27 mouse cellular contexts compared by ENCODE assay signal in genomic region chr2:109137276-109137675, GRCm38 (mm10).
A peak's percentile ranks its signal among the peaks of the same experiment; 100 is the strongest.
DNase-seq lines count a peak whose midpoint lies in the region; ATAC-seq lines count a peak whose summit lies in the region.
"Had no signal": no experiment of that assay in that cellular context is flagged by ENCODE, and none has a peak within 500 bp of the region (broad histone marks: within the 10 kb centered on the region; RNA-seq: fewer than 3 reads in every experiment).

No protein-coding gene starts in this region.

- H3K4me1 ChIP-seq in embryonic facial prominence, embryonic 14.5 days (ENCODE audit: control insufficient read depth, insufficient read depth, low read length) = no peaks in the 10 kb centered on the region
- no peaks in the 10 kb centered on the region for H3K4me1 ChIP-seq in embryonic facial prominence, embryonic 10.5 days
- H3K4me1 ChIP-seq: intestine, embryonic 15.5 days; limb, embryonic 12.5 days; megakaryocyte, embryonic 14.5 days; neural tube, embryonic 13.5 days had no signal

- peak; percentile 5 for DNase-seq in embryonic facial prominence, embryonic 14.5 days (ENCODE audit: low spot score)
- DNase-seq in embryonic facial prominence, embryonic 10.5 days (ENCODE audit: low spot score) = no peak
- DNase-seq in retina, postnatal 1 day = peak; percentile 9
- no peak for DNase-seq in retina, embryonic 14.5 days (ENCODE audit: low spot score)
- DNase-seq in cerebellum, postnatal 10 days = peak; percentile 73 to 81
- DNase-seq in lung, postnatal 36 days = no peak
- no peak for DNase-seq in lung, postnatal 4 days
- DNase-seq: adrenal gland, postnatal 25 days; gastrocnemius, postnatal 25 days; heart, adult 2 months; heart, postnatal 4 days; kidney, adult 8-10 months; kidney, postnatal 25 days; liver, postnatal 0 days; lung, postnatal 14 days; midbrain, embryonic 14.5 days; thymus, adult 18-20 months; thymus, postnatal 36 days had no signal

- no peak for ATAC-seq in embryonic facial prominence, embryonic 14.5 days (ENCODE audit: low read depth)
- ATAC-seq: forebrain, embryonic 16.5 days; intestine, embryonic 15.5 days; liver, postnatal 0 days had no signal

- WGBS in embryonic facial prominence, embryonic 14.5 days = 68% methylated on average over 6 of the region's 6 CpGs
- 89% methylated on average over 6 of the region's 6 CpGs for WGBS in embryonic facial prominence, embryonic 10.5 days

- no peak overlapping the region for H3K27ac ChIP-seq in embryonic facial prominence, embryonic 14.5 days (replicated peaks; ENCODE audit: low read depth, low read length)
- H3K27ac ChIP-seq in embryonic facial prominence, embryonic 10.5 days (replicated peaks) = no peak overlapping the region
- H3K27ac ChIP-seq: heart, adult 2 months; hindbrain, embryonic 14.5 days; intestine, embryonic 15.5 days; layer of hippocampus, adult 2 months; limb, embryonic 12.5 days; neural tube, embryonic 13.5 days had no signal

- no peaks in the 10 kb centered on the region for H3K9me3 ChIP-seq in embryonic facial prominence, embryonic 14.5 days (ENCODE audit: control insufficient read depth, low read length)
- H3K9me3 ChIP-seq in embryonic facial prominence, embryonic 10.5 days = no peaks in the 10 kb centered on the region
- H3K9me3 ChIP-seq: intestine, embryonic 15.5 days; limb, embryonic 12.5 days; megakaryocyte, embryonic 14.5 days; neural tube, embryonic 13.5 days had no signal

- no peaks in the 10 kb centered on the region for H3K27me3 ChIP-seq in embryonic facial prominence, embryonic 14.5 days (replicated peaks; ENCODE audit: control insufficient read depth, insufficient read depth, low read length)
- no peaks in the 10 kb centered on the region for H3K27me3 ChIP-seq in embryonic facial prominence, embryonic 10.5 days (replicated peaks; ENCODE audit: low read depth, poor library complexity, severe bottlenecking)
- H3K27me3 ChIP-seq: intestine, embryonic 15.5 days; limb, embryonic 12.5 days; megakaryocyte, embryonic 14.5 days; neural tube, embryonic 13.5 days had no signal

- H3K4me3 ChIP-seq in embryonic facial prominence, embryonic 14.5 days (ENCODE audit: low read depth, low read length) = no peak overlapping the region
- H3K4me3 ChIP-seq in embryonic facial prominence, embryonic 10.5 days = no peak overlapping the region
- H3K4me3 ChIP-seq: heart, adult 2 months; intestine, embryonic 15.5 days; layer of hippocampus, adult 2 months; limb, embryonic 12.5 days; megakaryocyte, embryonic 14.5 days; myocyte; neural tube, embryonic 13.5 days had no signal

- H3K9ac ChIP-seq in embryonic facial prominence, embryonic 14.5 days (ENCODE audit: low read depth, low read length) = no peak overlapping the region
- H3K9ac ChIP-seq: hindbrain, embryonic 14.5 days; intestine, embryonic 15.5 days; limb, embryonic 12.5 days; liver, postnatal 0 days; neural tube, embryonic 13.5 days had no signal

- no peaks in the 10 kb centered on the region for H3K36me3 ChIP-seq in embryonic facial prominence, embryonic 14.5 days (ENCODE audit: control insufficient read depth, insufficient read depth, low read length)
- H3K36me3 ChIP-seq in embryonic facial prominence, embryonic 10.5 days (replicated peaks) = no peaks in the 10 kb centered on the region
- H3K36me3 ChIP-seq: intestine, embryonic 15.5 days; limb, embryonic 12.5 days; neural tube, embryonic 13.5 days had no signal

- H3K4me2 ChIP-seq in embryonic facial prominence, embryonic 14.5 days (ENCODE audit: low read depth, low read length) = no peak overlapping the region
- H3K4me2 ChIP-seq: hindbrain, embryonic 14.5 days; intestine, embryonic 15.5 days; limb, embryonic 12.5 days; liver, embryonic 11.5 days; neural tube, embryonic 13.5 days had no signal

Comparison
In these comparisons a context has a peak if more than half of its experiments do, and no peak if none do; other contexts are left out.
1. DNase-seq: peak in embryonic facial prominence, embryonic 14.5 days (single experiment), retina, postnatal 1 day (single experiment) and cerebellum, postnatal 10 days (2 of 2); none in embryonic facial prominence, embryonic 10.5 days (single experiment), retina, embryonic 14.5 days (single experiment), lung, postnatal 36 days (single experiment) and lung, postnatal 4 days (0 of 2).